Mouse (Mus musculus): ENCODE data around the gene Fgb.

- TF ChIP-seq EP300 (optimal IDR thresholded peaks at IDR 0.05) (no peak), CTCF (IDR thresholded peaks at IDR 0.05; ENCODE audit: low read depth) (no peak)
Measured at GRCm38 (mm10) chr3:83011136-83011535, 38.5 kb downstream of the Fgb start.
